Mouse (Mus musculus): Measurements from ENCODE around the gene Cbfa2t2. TPM values are rescaled to one million over a fixed set of nuclear protein-coding genes. Genes with fewer than 3 reads are reported as not detected.

Cbfa2t2 gene
- polyA plus RNA-seq, 1 experiment = 8.5 TPM

- TF ChIP-seq MYOG (IDR thresholded peaks at IDR 0.05; ENCODE audit: control insufficient read depth, extremely low read depth, insufficient read length) (no peak), MYOD1 (IDR thresholded peaks at IDR 0.05; ENCODE audit: control insufficient read depth, insufficient read length, low read depth) (no peak), CEBPB (IDR thresholded peaks at IDR 0.05; ENCODE audit: low read depth) (no peak), USF1 (IDR thresholded peaks at IDR 0.05; ENCODE audit: low read depth) (no peak), FOSL1 (IDR thresholded peaks at IDR 0.05; ENCODE audit: insufficient read depth, low read length, poor library complexity, severe bottlenecking) (no peak), MAX (IDR thresholded peaks at IDR 0.05) (no peak), CTCF (IDR thresholded peaks at IDR 0.05; ENCODE audit: control insufficient read depth, insufficient read depth, insufficient read length) (no peak)
- H3K79me3 ChIP-seq (ENCODE audit: low read depth) = peaks cover 18% of the 10 kb centered on the region
- H3K4me3 ChIP-seq (ENCODE audit: insufficient read depth, poor library complexity, severe bottlenecking) = no peak overlapping the region
- H3K79me2 ChIP-seq (ENCODE audit: control insufficient read depth, insufficient read depth) = peaks cover 30% of the 10 kb centered on the region
- no peaks in the 10 kb centered on the region for H3K27me3 ChIP-seq (ENCODE audit: control insufficient read depth, insufficient read depth, insufficient read length)
- H3ac ChIP-seq (ENCODE audit: control insufficient read depth, insufficient read length, low read depth) = no peak overlapping the region
- no peaks in the 10 kb centered on the region for H3K36me3 ChIP-seq (ENCODE audit: control insufficient read depth, insufficient read depth)
Measured at GRCm38 (mm10) chr2:154571266-154571665, 135.0 kb downstream of the Cbfa2t2 start.

- no peaks in the 10 kb centered on the region for H3K36me3 ChIP-seq (ENCODE audit: control insufficient read depth, insufficient read depth)
- H3ac ChIP-seq (ENCODE audit: control insufficient read depth, insufficient read length, low read depth) = no peak overlapping the region
- H3K4me3 ChIP-seq (ENCODE audit: insufficient read depth, poor library complexity, severe bottlenecking) = no peak overlapping the region
- TF ChIP-seq MAX (IDR thresholded peaks at IDR 0.05) (no peak), FOSL1 (IDR thresholded peaks at IDR 0.05; ENCODE audit: insufficient read depth, low read length, poor library complexity, severe bottlenecking) (no peak), MYOD1 (IDR thresholded peaks at IDR 0.05; ENCODE audit: control insufficient read depth, insufficient read length, low read depth) (no peak), CTCF (IDR thresholded peaks at IDR 0.05; ENCODE audit: control insufficient read depth, insufficient read depth, insufficient read length) (no peak), USF1 (IDR thresholded peaks at IDR 0.05; ENCODE audit: low read depth) (no peak), CEBPB (IDR thresholded peaks at IDR 0.05; ENCODE audit: low read depth) (no peak), MYOG (IDR thresholded peaks at IDR 0.05; ENCODE audit: control insufficient read depth, extremely low read depth, insufficient read length) (no peak)
- H3K79me3 ChIP-seq (ENCODE audit: low read depth) = peaks cover 17% of the 10 kb centered on the region
- peaks cover 23% of the 10 kb centered on the region for H3K79me2 ChIP-seq (ENCODE audit: control insufficient read depth, insufficient read depth)
- no peaks in the 10 kb centered on the region for H3K27me3 ChIP-seq (ENCODE audit: control insufficient read depth, insufficient read depth, insufficient read length)
Measured at GRCm38 (mm10) chr2:154571976-154572375, 135.7 kb downstream of the Cbfa2t2 start.

DNA sequence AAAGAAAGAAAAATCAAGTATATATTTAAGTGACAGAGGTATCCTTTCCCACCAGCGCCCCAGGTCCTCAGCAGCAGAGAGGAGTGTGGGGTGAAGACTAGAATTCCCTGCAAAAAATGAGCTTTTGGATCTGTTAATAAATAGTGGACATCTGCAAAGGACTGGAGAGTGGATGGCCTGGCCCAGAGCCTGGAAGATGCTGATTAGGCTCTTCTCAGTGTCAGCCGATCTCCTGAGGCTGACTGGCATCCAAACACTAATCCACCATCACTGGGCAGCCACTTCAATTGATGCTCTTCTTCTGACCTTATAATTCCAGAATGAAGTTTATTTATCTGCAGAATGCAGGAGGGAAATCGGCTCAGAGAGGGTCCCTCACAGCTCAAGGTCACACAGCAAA is 136.7 kb downstream of the Cbfa2t2 start:
- H3K36me3 ChIP-seq (ENCODE audit: control insufficient read depth, insufficient read depth) = no peaks in the 10 kb centered on the region
- H3K4me3 ChIP-seq (ENCODE audit: insufficient read depth, poor library complexity, severe bottlenecking) = no peak overlapping the region
- H3K79me3 ChIP-seq (ENCODE audit: low read depth) = peaks cover 9% of the 10 kb centered on the region
- no peaks in the 10 kb centered on the region for H3K27me3 ChIP-seq (ENCODE audit: control insufficient read depth, insufficient read depth, insufficient read length)
- H3K79me2 ChIP-seq (ENCODE audit: control insufficient read depth, insufficient read depth) = peaks cover 13% of the 10 kb centered on the region
- no peak overlapping the region for H3ac ChIP-seq (ENCODE audit: control insufficient read depth, insufficient read length, low read depth)
- no peak for TF ChIP-seq MYOG (IDR thresholded peaks at IDR 0.05; ENCODE audit: control insufficient read depth, extremely low read depth, insufficient read length)
- TF ChIP-seq FOSL1 (IDR thresholded peaks at IDR 0.05; ENCODE audit: insufficient read depth, low read length, poor library complexity, severe bottlenecking) = no peak
- no peak for TF ChIP-seq CTCF (IDR thresholded peaks at IDR 0.05; ENCODE audit: control insufficient read depth, insufficient read depth, insufficient read length)
- no peak for TF ChIP-seq USF1 (IDR thresholded peaks at IDR 0.05; ENCODE audit: low read depth)
- no peak for TF ChIP-seq MYOD1 (IDR thresholded peaks at IDR 0.05; ENCODE audit: control insufficient read depth, insufficient read length, low read depth)
- TF ChIP-seq CEBPB (IDR thresholded peaks at IDR 0.05; ENCODE audit: low read depth) = no peak
- no peak for TF ChIP-seq MAX (IDR thresholded peaks at IDR 0.05)

- no peaks in the 10 kb centered on the region for H3K79me3 ChIP-seq (ENCODE audit: low read depth)
- H3K4me3 ChIP-seq (ENCODE audit: insufficient read depth, poor library complexity, severe bottlenecking) = no peak overlapping the region
- H3ac ChIP-seq (ENCODE audit: control insufficient read depth, insufficient read length, low read depth) = no peak overlapping the region
- H3K79me2 ChIP-seq (ENCODE audit: control insufficient read depth, insufficient read depth) = peaks cover under 1% of the 10 kb centered on the region
- H3K36me3 ChIP-seq (ENCODE audit: control insufficient read depth, insufficient read depth) = no peaks in the 10 kb centered on the region
- H3K27me3 ChIP-seq (ENCODE audit: control insufficient read depth, insufficient read depth, insufficient read length) = no peaks in the 10 kb centered on the region
- TF ChIP-seq CTCF (IDR thresholded peaks at IDR 0.05; ENCODE audit: control insufficient read depth, insufficient read depth, insufficient read length) (no peak), MYOD1 (IDR thresholded peaks at IDR 0.05; ENCODE audit: control insufficient read depth, insufficient read length, low read depth) (no peak), USF1 (IDR thresholded peaks at IDR 0.05; ENCODE audit: low read depth) (no peak), MAX (IDR thresholded peaks at IDR 0.05) (no peak), MYOG (IDR thresholded peaks at IDR 0.05; ENCODE audit: control insufficient read depth, extremely low read depth, insufficient read length) (no peak), FOSL1 (IDR thresholded peaks at IDR 0.05; ENCODE audit: insufficient read depth, low read length, poor library complexity, severe bottlenecking) (no peak), CEBPB (IDR thresholded peaks at IDR 0.05; ENCODE audit: low read depth) (no peak)
Measured at GRCm38 (mm10) chr2:154574271-154574670, 138.0 kb downstream of the Cbfa2t2 start.

- H3K79me2 ChIP-seq (ENCODE audit: control insufficient read depth, insufficient read depth) = no peaks in the 10 kb centered on the region
- TF ChIP-seq USF1 (IDR thresholded peaks at IDR 0.05; ENCODE audit: low read depth) (no peak), CTCF (IDR thresholded peaks at IDR 0.05; ENCODE audit: control insufficient read depth, insufficient read depth, insufficient read length) (no peak), MAX (IDR thresholded peaks at IDR 0.05) (no peak), FOSL1 (IDR thresholded peaks at IDR 0.05; ENCODE audit: insufficient read depth, low read length, poor library complexity, severe bottlenecking) (no peak), MYOG (IDR thresholded peaks at IDR 0.05; ENCODE audit: control insufficient read depth, extremely low read depth, insufficient read length) (no peak), MYOD1 (IDR thresholded peaks at IDR 0.05; ENCODE audit: control insufficient read depth, insufficient read length, low read depth) (no peak)
- H3ac ChIP-seq (ENCODE audit: control insufficient read depth, insufficient read length, low read depth) = no peak overlapping the region
- H3K36me3 ChIP-seq (ENCODE audit: control insufficient read depth, insufficient read depth) = no peaks in the 10 kb centered on the region
- no peak overlapping the region for H3K4me3 ChIP-seq (ENCODE audit: insufficient read depth, poor library complexity, severe bottlenecking)
- no peaks in the 10 kb centered on the region for H3K27me3 ChIP-seq (ENCODE audit: control insufficient read depth, insufficient read depth, insufficient read length)
- no peaks in the 10 kb centered on the region for H3K79me3 ChIP-seq (ENCODE audit: low read depth)
Measured at GRCm38 (mm10) chr2:154576876-154577743, 140.8 kb downstream of the Cbfa2t2 start.

All from C2C12 (cell line).